Mouse (Mus musculus) kidney, adult 2 months (tissue): Measurements from ENCODE around the gene C130050O18Rik.

ENCODE experiments used
- CTCF ChIP-seq: fragments of 200-500 bp; conservative IDR thresholded peaks from 2 replicates; pipeline ENCODE4 v1.5.1; 2011; ENCODE audit warnings: low read depth, mild to moderate bottlenecking, control low read depth, low read length, moderate library complexity, mixed read lengths; ENCODE audit not compliant: insufficient read depth, insufficient read length
- POLR2A ChIP-seq: fragments of 200-500 bp; IDR thresholded peaks from one replicate; pipeline ENCODE4 v1.6.1; 2011; ENCODE audit warnings: low read depth, low read length, control low read depth

- TF ChIP-seq CTCF: no peak
- TF ChIP-seq POLR2A: no peak
Observed at GRCm38 (mm10) chr5:139432747-139433508, 27.8 kb downstream of the C130050O18Rik start.
